Mouse (Mus musculus) spleen, adult 12 weeks (tissue): ENCODE data around the gene Hpcal4.

ENCODE experiments used
- DNase-seq: peaks from one replicate; pipeline ENCODE4 v3.0.0; 2022; ENCODE audit warnings: low spot score

Gene Hpcal4

GRCm38 (mm10) chr4:123239361-123240203 is 56.6 kb downstream of the Hpcal4 start:
- no peak for DNase-seq
